Mouse (Mus musculus): Measurements from ENCODE around the gene Gm4985. TPM values are rescaled to one million over a fixed set of nuclear protein-coding genes. Genes with fewer than 3 reads are reported as not detected.
"Not testable (repeated sequence)": the region's sequence is repeated elsewhere in the genome, so short reads cannot be mapped to it uniquely, and the experiment has no call there.

Gm4985 gene
- not detected in 2 replicates for polyA plus RNA-seq (2015; fragmentation: Nextera tagmentation; extraction: Ambion mirVana)

- not testable (repeated sequence) for H3K36me3 ChIP-seq; H3K27me3 ChIP-seq (replicated peaks)
- 83% methylated on average over 8 of the region's 8 CpGs for WGBS
Measured at GRCm38 (mm10) chrX:23958834-23959233, at the start of gene Gm4985. Gm4985 (minus strand) TSS chrX:23958934.

DNA sequence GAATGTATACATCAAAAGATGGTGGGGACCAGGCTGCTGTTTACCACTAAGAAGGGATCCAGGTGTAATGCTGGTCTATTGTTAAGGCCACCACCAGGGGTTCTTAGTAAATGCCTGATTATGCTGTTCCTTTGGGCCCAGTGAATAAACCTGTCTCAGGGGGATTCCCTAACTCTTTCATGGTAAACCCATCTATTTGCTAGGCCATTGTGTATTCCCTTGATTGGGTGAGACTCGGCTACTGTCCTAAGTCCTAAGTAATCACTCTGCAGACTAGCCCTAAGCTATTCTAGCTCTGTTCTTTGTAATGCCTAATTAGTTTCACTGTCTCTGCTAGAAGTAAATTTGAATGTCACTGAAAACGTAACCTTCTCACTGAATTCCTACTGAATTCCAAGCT, 4.6 kb downstream of the Gm4985 start:
- no peak for ATAC-seq (ENCODE audit: low FRiP score)
- no peaks in the 10 kb centered on the region for H3K9me3 ChIP-seq (replicated peaks)
- no peak overlapping the region for H3K27ac ChIP-seq (replicated peaks)
- no peaks in the 10 kb centered on the region for H3K36me3 ChIP-seq
- H3K9ac ChIP-seq (replicated peaks) = no peak overlapping the region
- 58% methylated on average over 2 of the region's 2 CpGs for WGBS
- H3K4me1 ChIP-seq = no peaks in the 10 kb centered on the region
- H3K4me2 ChIP-seq = no peak overlapping the region
- no peak overlapping the region for H3K4me3 ChIP-seq (replicated peaks)
- H3K27me3 ChIP-seq (replicated peaks) = no peaks in the 10 kb centered on the region

More at GRCm38 (mm10) chrX:23958834-23959233, at the start of gene Gm4985:
- not testable (repeated sequence) for H3K9ac ChIP-seq (replicated peaks); H3K27ac ChIP-seq (replicated peaks); H3K4me1 ChIP-seq; H3K4me3 ChIP-seq (replicated peaks); ATAC-seq (ENCODE audit: low FRiP score); H3K4me2 ChIP-seq; H3K9me3 ChIP-seq (replicated peaks)

Small RNAs within 50 kb of the gene (microRNA-seq; reads per million reads assigned to microRNA genes)
- gene Gm25299 = not detected

Other genes starting within 250 kb of the Gm4985 start
- gene Gm4907, start 76.4 kb downstream of the Gm4985 start, polyA plus RNA-seq (2015; fragmentation: Nextera tagmentation; extraction: Ambion mirVana) = not detected in 2 replicates

Measured in neural tube, embryonic 15.5 days (tissue).